Mouse (Mus musculus) forebrain, embryonic 11.5 days (tissue): ENCODE data around the gene Zfhx3. TPM values are rescaled to one million over a fixed set of nuclear protein-coding genes. Genes with fewer than 3 reads are reported as not detected.

ENCODE experiments used
- ATAC-seq: fragments of 200-750 bp; cut with Nextera tagmentation; replicated peaks from 2 replicates; pipeline ENCODE4 v1.8.0; 2017; ENCODE audit warnings: moderate TSS enrichment; ENCODE audit not compliant: low FRiP score
- DNase-seq: peaks from one replicate; pipeline ENCODE4 v3.0.0-alpha.2; 2017; ENCODE audit warnings: low spot score
- H3K27ac ChIP-seq: fragments of 300-500 bp; sonication (generic); 2 replicates; pipeline ENCODE4 v1.5.1; 2014; ENCODE audit warnings: low read depth, low read length
- H3K27me3 ChIP-seq: fragments of 300-500 bp; sonication (generic); 2 replicates; pipeline ENCODE4 v1.6.1; 2014; ENCODE audit warnings: mild to moderate bottlenecking, low read length, mixed read lengths; ENCODE audit not compliant: control insufficient read depth, insufficient read depth
- H3K36me3 ChIP-seq: fragments of 300-500 bp; sonication (generic); 2 replicates; pipeline ENCODE4 v1.6.1; 2014; ENCODE audit warnings: mild to moderate bottlenecking, low read length, moderate library complexity, mixed read lengths; ENCODE audit not compliant: control insufficient read depth, insufficient read depth
- H3K4me1 ChIP-seq: fragments of 300-500 bp; sonication (generic); replicated peaks from 2 replicates; pipeline ENCODE4 v1.6.1; 2014; ENCODE audit warnings: low read length, mixed read lengths; ENCODE audit not compliant: control insufficient read depth, insufficient read depth
- H3K4me2 ChIP-seq: fragments of 300-500 bp; sonication (generic); 2 replicates; pipeline ENCODE4 v1.6.1; 2014; ENCODE audit warnings: low read depth, mild to moderate bottlenecking, low read length, moderate library complexity, mixed read lengths; ENCODE audit not compliant: severe bottlenecking
- H3K4me3 ChIP-seq: fragments of 300-500 bp; sonication (generic); 2 replicates; pipeline ENCODE4 v1.5.1; 2014; ENCODE audit warnings: low read depth, low read length
- H3K9ac ChIP-seq: fragments of 300-500 bp; sonication (generic); 2 replicates; pipeline ENCODE4 v1.6.1; 2014; ENCODE audit warnings: low read length
- H3K9me3 ChIP-seq: fragments of 300-500 bp; sonication (generic); 2 replicates; pipeline ENCODE4 v1.6.1; 2016; ENCODE audit warnings: low read length, mixed read lengths; ENCODE audit not compliant: control insufficient read depth
- WGBS: fragments of 180-500 bp; shearing (Covaris S2); extraction: QIAGEN DNeasy Blood & Tissue Kit; methylation state at CpG from one replicate; pipeline ENCODE4 v1.1.7; 2014; 5-methylcytosine and 5-hydroxymethylcytosine counted together
- polyA plus RNA-seq: library from polyadenylated mRNA; unstranded; fragments of >200 nt; fragmentation: Nextera tagmentation; extraction: Ambion mirVana; gene quantifications from 2 replicates; pipeline ENCODE4 v1.2.1, GENCODE M21; 2014

The Zfhx3 gene
- polyA plus RNA-seq, 1 experiment from 2014 or later, result 22.9 TPM

DNA sequence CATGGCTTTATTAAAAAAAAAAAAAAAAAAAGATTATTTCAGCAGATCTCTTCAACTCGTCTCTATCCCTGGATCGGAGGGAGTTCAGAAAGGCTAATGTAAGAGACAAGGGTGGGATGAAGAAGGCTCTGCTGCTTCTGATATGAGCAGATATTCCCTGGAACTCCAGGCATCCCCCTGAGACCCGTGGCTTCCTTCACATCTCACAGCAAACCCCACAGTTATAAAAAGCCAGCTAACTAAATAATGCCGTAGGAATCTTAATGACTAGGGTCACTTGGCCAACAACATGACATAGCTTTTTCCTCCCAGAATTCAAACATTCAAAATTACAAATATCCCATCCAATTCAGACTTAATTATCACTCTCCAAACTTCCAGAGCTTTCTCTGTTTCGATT lies 666.7 kb downstream of the Zfhx3 start:
- DNase-seq (no peak), ATAC-seq (no peak)
- 85% methylated on average over 5 of the region's 5 CpGs for WGBS
- Histone ChIP-seq H3K4me1 (0 out of 2 replicates have a peak, but pooled peaks cover 2% of the 10 kb centered on the region), H3K9me3 (no peaks in the 10 kb centered on the region), H3K9ac (no peak overlapping the region), H3K27me3 (no peaks in the 10 kb centered on the region), H3K27ac (no peak overlapping the region), H3K4me3 (no peak overlapping the region), H3K4me2 (no peak overlapping the region), H3K36me3 (no peaks in the 10 kb centered on the region)

DNA sequence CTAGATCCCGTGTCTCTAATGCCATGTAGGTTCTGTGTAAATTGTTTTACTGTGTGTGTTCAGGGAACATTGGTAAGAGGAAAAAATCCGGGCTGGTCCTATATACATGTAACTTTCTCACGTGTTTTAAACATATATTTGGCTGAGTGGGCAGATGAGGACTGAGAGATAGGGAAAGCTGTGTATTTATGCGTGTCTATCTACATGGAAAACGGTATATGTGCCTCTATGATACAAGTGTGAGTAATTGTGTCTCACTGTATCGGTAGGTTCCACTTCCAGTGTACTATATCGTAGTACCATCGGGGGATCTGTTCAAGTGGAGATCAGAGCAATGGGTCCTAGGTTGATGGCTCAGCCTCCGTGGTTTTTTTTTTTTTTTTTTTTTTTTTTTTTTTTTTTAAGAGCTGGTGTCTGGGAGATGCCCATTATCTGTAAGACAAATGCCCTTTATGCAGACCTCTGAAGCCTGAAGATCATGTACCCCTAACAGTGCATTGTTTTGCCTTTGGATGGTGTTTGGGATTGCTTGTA lies 668.8 kb downstream of the Zfhx3 start:
- H3K4me1 ChIP-seq, result 0 out of 2 replicates have a peak, but pooled peaks cover 2% of the 10 kb centered on the region
- H3K27ac ChIP-seq, result no peak overlapping the region
- H3K4me3 ChIP-seq, result no peak overlapping the region
- H3K4me2 ChIP-seq, result no peak overlapping the region
- no peaks in the 10 kb centered on the region for H3K36me3 ChIP-seq
- WGBS, result 88% methylated on average over 9 of the region's 9 CpGs
- no peak for ATAC-seq
- no peak overlapping the region for H3K9ac ChIP-seq
- no peaks in the 10 kb centered on the region for H3K9me3 ChIP-seq
- no peaks in the 10 kb centered on the region for H3K27me3 ChIP-seq
- no peak for DNase-seq

DNA sequence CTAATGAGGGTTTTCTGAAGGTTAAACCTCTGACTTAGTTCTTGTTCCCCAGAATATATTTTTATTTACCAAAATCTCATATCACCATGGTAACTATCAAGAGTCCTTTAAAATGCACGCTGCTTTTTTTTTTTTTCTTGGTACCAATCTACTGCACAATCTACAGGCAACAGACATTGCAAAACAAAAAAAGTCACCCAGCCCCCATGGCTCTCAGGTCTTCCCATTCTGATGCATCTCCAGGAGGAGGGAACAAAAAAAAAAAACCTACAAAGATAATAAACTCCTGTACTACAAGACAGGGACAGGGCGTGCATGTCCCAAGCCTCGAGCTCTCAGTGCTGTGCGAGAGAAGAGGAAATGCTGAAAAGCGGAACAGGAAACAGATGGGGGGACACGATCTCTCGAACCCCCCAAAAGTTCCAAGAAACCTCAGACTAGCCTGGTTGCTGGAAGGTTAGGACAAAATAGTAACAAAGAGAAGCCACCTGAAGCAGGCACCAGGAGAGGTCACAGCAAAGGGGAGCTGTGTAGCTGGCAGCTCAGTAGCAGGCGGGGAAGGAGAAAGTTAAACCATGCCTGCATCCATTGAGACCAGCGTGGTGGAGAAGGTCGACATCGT lies 669.5 kb downstream of the Zfhx3 start:
- no peak for DNase-seq
- no peak overlapping the region for H3K27ac ChIP-seq

DNA sequence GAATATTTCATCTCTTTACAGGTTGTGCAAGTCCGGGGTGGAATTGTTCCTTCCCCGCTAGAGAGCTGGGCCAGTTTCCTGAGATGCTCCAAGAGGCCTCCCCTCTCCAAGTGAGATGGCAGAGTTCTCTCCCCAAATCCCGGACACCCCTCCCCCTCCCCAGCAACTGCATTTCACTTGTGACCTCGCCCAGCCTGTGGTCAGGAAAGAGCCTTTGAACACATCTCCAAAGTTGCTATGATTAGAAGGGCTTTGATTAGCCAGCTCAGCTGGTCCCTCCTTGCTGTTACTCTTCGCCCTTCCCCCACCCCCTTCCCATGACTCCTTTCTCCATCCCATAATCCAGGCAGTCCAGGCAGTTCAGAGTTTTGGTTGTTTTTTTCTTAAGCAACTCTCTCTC lies 670.4 kb downstream of the Zfhx3 start:
- WGBS, result 20% methylated on average over 5 of the region's 5 CpGs
- DNase-seq (peak; percentile 57), ATAC-seq (no peak)
- Histone ChIP-seq H3K36me3 (no peaks in the 10 kb centered on the region), H3K4me2 (no peak overlapping the region), H3K27ac (no peak overlapping the region), H3K4me3 (no peak overlapping the region), H3K27me3 (no peaks in the 10 kb centered on the region), H3K9ac (no peak overlapping the region), H3K4me1 (0 out of 2 replicates have a peak, but pooled peaks cover 2% of the 10 kb centered on the region), H3K9me3 (no peaks in the 10 kb centered on the region)

More for the DNA sequence above, 669.5 kb downstream of the Zfhx3 start:
- Histone ChIP-seq H3K4me2 (no peak overlapping the region), H3K4me3 (no peak overlapping the region), H3K36me3 (no peaks in the 10 kb centered on the region), H3K9ac (no peak overlapping the region), H3K4me1 (0 out of 2 replicates have a peak, but pooled peaks cover 2% of the 10 kb centered on the region), H3K27me3 (no peaks in the 10 kb centered on the region), H3K9me3 (no peaks in the 10 kb centered on the region)
- WGBS, result 71% methylated on average over 11 of the region's 11 CpGs
- no peak for ATAC-seq

DNA sequence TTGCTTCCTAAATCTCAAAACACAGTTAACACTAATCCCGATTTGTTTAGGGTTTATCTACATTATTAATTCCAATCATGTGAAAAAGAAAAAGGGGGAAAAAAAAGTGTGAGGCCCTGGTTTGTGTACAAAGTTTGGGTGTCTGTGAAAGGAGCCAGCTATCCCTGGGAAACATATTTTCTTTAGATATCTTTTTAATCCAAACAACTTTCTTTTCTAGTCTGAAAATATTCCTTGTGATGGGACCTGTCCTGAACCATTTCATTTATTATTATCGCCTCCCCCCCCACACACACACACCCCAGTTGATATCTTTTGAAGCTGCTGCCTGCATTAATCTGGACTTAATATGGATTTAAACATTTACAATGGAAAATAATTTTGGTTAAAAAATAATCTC lies 670.8 kb downstream of the Zfhx3 start:
- WGBS, result 70% methylated on average over 2 of the region's 2 CpGs
- DNase-seq, result no peak
- H3K27me3 ChIP-seq, result no peaks in the 10 kb centered on the region
- H3K4me1 ChIP-seq, result 0 out of 2 replicates have a peak, but pooled peaks cover 2% of the 10 kb centered on the region
- no peaks in the 10 kb centered on the region for H3K9me3 ChIP-seq
- H3K4me3 ChIP-seq, result no peak overlapping the region
- no peak for ATAC-seq
- H3K27ac ChIP-seq, result no peak overlapping the region
- no peaks in the 10 kb centered on the region for H3K36me3 ChIP-seq
- no peak overlapping the region for H3K9ac ChIP-seq
- H3K4me2 ChIP-seq, result no peak overlapping the region

DNA sequence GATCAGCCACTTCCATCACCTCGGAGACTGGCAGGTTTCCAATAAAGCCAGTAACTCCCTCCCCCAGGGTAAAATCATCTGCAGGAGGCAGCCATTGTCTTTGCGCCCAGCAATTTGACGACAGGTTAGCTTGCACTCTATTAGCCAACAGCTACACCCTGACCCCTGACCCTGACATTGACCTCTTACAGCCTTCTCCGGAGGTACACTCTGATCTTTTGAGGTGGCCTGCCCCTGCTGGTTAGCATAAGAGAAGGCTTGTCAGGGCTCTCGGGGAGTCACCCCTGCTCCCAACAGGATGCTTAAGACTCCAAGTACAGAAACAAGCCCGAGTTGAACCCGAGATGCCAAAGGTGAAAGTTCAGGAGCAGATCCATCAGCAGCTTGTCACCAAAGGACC lies 678.9 kb downstream of the Zfhx3 start:
- Histone ChIP-seq H3K4me3 (no peak overlapping the region), H3K9me3 (no peaks in the 10 kb centered on the region), H3K36me3 (no peaks in the 10 kb centered on the region), H3K4me1 (no peaks in the 10 kb centered on the region), H3K27ac (no peak overlapping the region), H3K9ac (no peak overlapping the region), H3K27me3 (no peaks in the 10 kb centered on the region), H3K4me2 (no peak overlapping the region)
- 35% methylated on average over 7 of the region's 7 CpGs for WGBS
- no peak for DNase-seq
- ATAC-seq, result no peak

DNA sequence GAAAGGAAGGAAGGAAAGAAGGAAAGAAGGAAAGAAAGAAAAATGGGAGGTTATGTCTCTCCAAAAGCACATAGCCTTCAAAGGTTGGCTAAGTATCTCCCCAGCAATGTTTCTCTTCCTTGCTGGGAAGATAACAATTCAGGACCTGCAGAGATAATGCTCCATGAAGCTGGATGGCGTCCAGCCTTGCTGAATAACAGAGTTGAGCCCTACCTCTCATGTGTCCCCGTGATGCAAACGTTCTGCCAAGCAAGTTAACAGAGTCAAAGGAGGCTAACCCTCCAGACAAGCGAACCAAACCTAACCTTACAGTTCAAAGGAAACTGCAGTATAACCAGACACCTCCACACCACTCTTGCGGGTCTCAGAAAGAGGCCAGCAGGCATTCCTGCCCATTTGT lies 681.2 kb downstream of the Zfhx3 start:
- H3K27ac ChIP-seq, result no peak overlapping the region
- no peaks in the 10 kb centered on the region for H3K36me3 ChIP-seq
- no peak overlapping the region for H3K4me3 ChIP-seq
- H3K27me3 ChIP-seq, result no peaks in the 10 kb centered on the region
- DNase-seq (no peak), ATAC-seq (no peak)
- H3K4me2 ChIP-seq, result no peak overlapping the region
- WGBS, result 73% methylated on average over 5 of the region's 5 CpGs
- no peak overlapping the region for H3K9ac ChIP-seq
- no peaks in the 10 kb centered on the region for H3K4me1 ChIP-seq
- no peaks in the 10 kb centered on the region for H3K9me3 ChIP-seq

DNA sequence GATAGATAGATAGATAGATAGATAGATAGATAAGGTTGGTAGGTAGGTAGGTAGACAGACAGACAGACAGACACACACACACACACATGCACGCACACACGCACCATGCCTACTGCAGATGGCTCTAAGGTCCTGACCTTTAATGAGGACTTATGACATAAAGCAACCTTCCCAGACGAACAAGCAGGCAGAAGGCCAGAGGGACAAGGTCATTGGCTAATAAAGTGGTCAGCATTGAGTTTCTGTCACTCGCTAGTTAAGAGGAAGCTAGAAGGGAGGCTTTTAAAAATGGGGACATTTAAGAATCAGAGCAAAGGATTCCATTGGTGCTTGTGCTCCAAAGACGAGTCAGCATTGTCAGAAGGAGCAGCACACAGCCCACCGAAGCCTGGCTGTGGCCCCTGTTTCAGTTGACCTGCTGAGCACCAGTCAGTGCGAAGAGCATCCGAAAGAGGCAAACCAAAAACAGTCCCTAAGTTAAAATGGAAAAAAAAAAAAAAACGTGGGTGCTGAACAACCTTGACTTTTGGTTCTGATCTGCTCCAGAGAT lies 683.2 kb downstream of the Zfhx3 start:
- no peaks in the 10 kb centered on the region for H3K27me3 ChIP-seq
- no peaks in the 10 kb centered on the region for H3K4me1 ChIP-seq
- H3K9me3 ChIP-seq, result no peaks in the 10 kb centered on the region
- H3K27ac ChIP-seq, result no peak overlapping the region
- no peak overlapping the region for H3K9ac ChIP-seq
- no peak overlapping the region for H3K4me3 ChIP-seq
- 83% methylated on average over 9 of the region's 9 CpGs for WGBS
- H3K36me3 ChIP-seq, result no peaks in the 10 kb centered on the region
- ATAC-seq (no peak), DNase-seq (no peak)
- H3K4me2 ChIP-seq, result no peak overlapping the region

DNA sequence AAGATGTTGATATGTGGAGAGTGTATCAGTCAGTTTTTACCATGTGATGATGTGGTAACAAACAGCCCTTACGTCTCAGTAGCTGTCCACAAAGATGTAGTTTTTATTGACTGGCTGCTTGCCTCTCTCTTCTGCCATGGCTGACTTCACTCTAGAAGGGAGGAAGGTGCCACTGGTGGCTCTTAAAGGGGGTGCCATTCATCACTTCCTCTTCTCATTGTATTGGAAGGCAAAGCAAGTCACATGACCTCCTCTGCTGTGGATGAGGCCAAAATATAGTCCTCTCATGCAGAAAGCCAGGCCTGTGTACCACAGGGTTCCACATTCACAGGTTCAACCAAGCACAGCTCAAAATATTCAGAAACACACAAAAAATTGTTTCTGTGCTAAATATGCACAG lies 688.6 kb downstream of the Zfhx3 start:
- no peak overlapping the region for H3K4me2 ChIP-seq
- no peak overlapping the region for H3K4me3 ChIP-seq
- H3K9me3 ChIP-seq, result no peaks in the 10 kb centered on the region; the same call in 1 of the 2 replicates
- 100% methylated on average over 1 of the region's 1 CpGs for WGBS
- DNase-seq, result no peak
- no peaks in the 10 kb centered on the region for H3K36me3 ChIP-seq
- no peaks in the 10 kb centered on the region for H3K27me3 ChIP-seq
- ATAC-seq, result no peak
- no peak overlapping the region for H3K9ac ChIP-seq
- no peaks in the 10 kb centered on the region for H3K4me1 ChIP-seq
- H3K27ac ChIP-seq, result no peak overlapping the region
